Mouse (Mus musculus) limb, embryonic 12.5 days (tissue): ENCODE results near the gene Fggy. TPM values are rescaled to one million over a fixed set of nuclear protein-coding genes. Genes with fewer than 3 reads are reported as not detected.

Experiments used
- ATAC-seq: fragments of 200-750 bp; cut with Nextera tagmentation; 2 replicates; pipeline ENCODE4 v1.8.0; 2017; ENCODE audit warnings: low read depth, moderate TSS enrichment; ENCODE audit not compliant: insufficient number of reproducible peaks, insufficient read depth, low FRiP score, low TSS enrichment
- H3K27ac ChIP-seq: fragments of 300-500 bp; sonication (generic); 2 replicates; pipeline ENCODE4 v1.5.1; 2016; ENCODE audit warnings: mild to moderate bottlenecking, moderate library complexity
- H3K27me3 ChIP-seq: fragments of 300-500 bp; sonication (generic); 2 replicates; pipeline ENCODE4 v1.6.1; 2016; ENCODE audit warnings: mild to moderate bottlenecking, moderate library complexity
- H3K36me3 ChIP-seq: fragments of 300-500 bp; sonication (generic); 2 replicates; pipeline ENCODE4 v1.6.1; 2016; ENCODE audit warnings: mild to moderate bottlenecking, moderate library complexity
- H3K4me1 ChIP-seq: fragments of 300-500 bp; sonication (generic); replicated peaks from 2 replicates; pipeline ENCODE4 v1.6.1; 2016
- H3K4me2 ChIP-seq: fragments of 300-500 bp; sonication (generic); 2 replicates; pipeline ENCODE4 v1.6.1; 2016; ENCODE audit warnings: mild to moderate bottlenecking, moderate library complexity
- H3K4me3 ChIP-seq: fragments of 300-500 bp; sonication (generic); replicated peaks from 2 replicates; pipeline ENCODE4 v1.5.1; 2016; ENCODE audit warnings: mild to moderate bottlenecking
- H3K9ac ChIP-seq: fragments of 300-500 bp; sonication (generic); replicated peaks from 2 replicates; pipeline ENCODE4 v1.6.1; 2016; ENCODE audit warnings: mild to moderate bottlenecking, moderate library complexity
- H3K9me3 ChIP-seq: fragments of 300-500 bp; sonication (generic); 2 replicates; pipeline ENCODE4 v1.6.1; 2016; ENCODE audit warnings: mild to moderate bottlenecking, moderate library complexity
- WGBS: fragments of 180-500 bp; shearing (Covaris S2); methylation state at CpG from one replicate; pipeline ENCODE4 v1.1.7; 2016; 5-methylcytosine and 5-hydroxymethylcytosine counted together
- polyA plus RNA-seq: library from polyadenylated mRNA; unstranded; fragments of >200 nt; fragmentation: Nextera tagmentation; extraction: Ambion mirVana; gene quantifications from 2 replicates; pipeline ENCODE4 v1.2.1, GENCODE M21; 2016

Fggy gene
- polyA plus RNA-seq, 1 experiment from 2014 or later = 11.0 TPM

DNA sequence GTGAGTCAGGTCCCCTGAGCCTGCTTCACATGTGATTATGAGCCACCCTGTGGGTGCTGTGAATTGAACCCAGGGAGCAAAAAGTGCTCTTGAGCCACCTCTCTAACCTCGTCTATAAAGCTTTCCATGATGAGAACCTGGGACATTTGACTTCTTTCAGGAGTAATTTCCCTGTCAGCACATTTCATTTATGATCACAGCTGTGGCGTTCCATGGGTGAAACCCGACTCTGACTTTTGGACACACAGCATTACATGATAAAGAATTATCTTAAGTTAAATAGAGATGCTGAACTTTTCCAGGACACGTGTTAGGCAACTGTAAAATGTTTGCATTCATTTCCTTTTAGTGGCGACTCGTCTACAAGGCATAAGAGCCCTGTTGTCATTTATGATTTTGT, 39.9 kb downstream of the Fggy start:
- no peak overlapping the region for H3K27ac ChIP-seq
- H3K9ac ChIP-seq = no peak overlapping the region
- no peak for ATAC-seq
- H3K4me1 ChIP-seq = peaks cover 6% of the 10 kb centered on the region; the same call in 1 of the 2 replicates
- 51% methylated on average over 6 of the region's 6 CpGs for WGBS
- no peaks in the 10 kb centered on the region for H3K9me3 ChIP-seq
- H3K27me3 ChIP-seq = no peaks in the 10 kb centered on the region; the same call in 1 of the 2 replicates
- H3K4me2 ChIP-seq = no peak overlapping the region
- no peak overlapping the region for H3K4me3 ChIP-seq
- H3K36me3 ChIP-seq = no peaks in the 10 kb centered on the region

DNA sequence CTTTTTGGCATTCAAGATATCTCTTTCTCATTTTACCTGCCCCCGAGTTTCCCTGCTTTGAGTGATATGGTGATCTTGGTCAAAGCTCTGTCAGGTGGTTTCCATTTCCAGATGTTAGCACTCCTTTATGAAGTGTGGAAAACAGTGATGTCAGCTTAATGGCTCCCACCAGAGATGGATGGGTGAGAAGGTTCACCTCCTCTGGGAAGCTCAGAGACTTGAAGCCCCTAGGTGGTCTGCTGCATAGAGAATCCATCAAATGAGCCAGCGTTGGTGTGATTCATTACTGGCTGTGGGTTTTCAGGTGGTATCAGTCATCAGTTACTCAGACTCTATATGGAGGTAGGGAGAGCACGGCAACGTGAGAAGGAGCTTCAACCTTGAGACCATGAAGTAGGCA, 44.5 kb downstream of the Fggy start:
- no peak for ATAC-seq
- H3K4me1 ChIP-seq = peaks cover 7% of the 10 kb centered on the region; the same call in 1 of the 2 replicates
- no peaks in the 10 kb centered on the region for H3K9me3 ChIP-seq
- 25% methylated on average over 4 of the region's 4 CpGs for WGBS
- no peaks in the 10 kb centered on the region; the same call in 1 of the 2 replicates for H3K27me3 ChIP-seq
- no peaks in the 10 kb centered on the region for H3K36me3 ChIP-seq
- H3K9ac ChIP-seq = no peak overlapping the region
- H3K4me2 ChIP-seq = no peak overlapping the region
- no peak overlapping the region for H3K4me3 ChIP-seq
- no peak overlapping the region for H3K27ac ChIP-seq

DNA sequence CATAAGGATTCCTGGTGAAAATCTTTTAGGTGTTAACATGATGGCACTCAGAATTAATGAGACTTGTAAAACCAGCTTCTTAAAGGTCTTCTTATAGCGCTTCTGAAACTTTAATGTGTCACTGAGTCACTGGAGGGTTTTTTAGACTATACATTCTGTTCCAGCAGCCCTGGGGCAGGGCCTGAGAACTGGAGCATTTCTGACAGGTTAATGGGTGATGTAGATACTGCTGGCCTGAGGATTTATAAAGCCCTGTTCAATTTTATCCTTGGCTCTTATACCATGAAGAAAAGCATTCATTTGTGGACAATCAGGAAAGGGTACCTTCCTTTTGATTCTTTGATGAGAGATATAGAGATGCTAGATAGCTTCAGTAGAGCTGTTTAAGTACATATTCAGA, 45.9 kb downstream of the Fggy start:
- ATAC-seq = no peak
- Histone ChIP-seq H3K9ac (no peak overlapping the region), H3K36me3 (no peaks in the 10 kb centered on the region), H3K4me3 (no peak overlapping the region), H3K27me3 (no peaks in the 10 kb centered on the region; the same call in 1 of the 2 replicates), H3K27ac (no peak overlapping the region), H3K4me2 (no peak overlapping the region), H3K9me3 (no peaks in the 10 kb centered on the region), H3K4me1 (peaks cover 7% of the 10 kb centered on the region; the same call in 1 of the 2 replicates)
- 51% methylated on average over 1 of the region's 1 CpGs for WGBS

DNA sequence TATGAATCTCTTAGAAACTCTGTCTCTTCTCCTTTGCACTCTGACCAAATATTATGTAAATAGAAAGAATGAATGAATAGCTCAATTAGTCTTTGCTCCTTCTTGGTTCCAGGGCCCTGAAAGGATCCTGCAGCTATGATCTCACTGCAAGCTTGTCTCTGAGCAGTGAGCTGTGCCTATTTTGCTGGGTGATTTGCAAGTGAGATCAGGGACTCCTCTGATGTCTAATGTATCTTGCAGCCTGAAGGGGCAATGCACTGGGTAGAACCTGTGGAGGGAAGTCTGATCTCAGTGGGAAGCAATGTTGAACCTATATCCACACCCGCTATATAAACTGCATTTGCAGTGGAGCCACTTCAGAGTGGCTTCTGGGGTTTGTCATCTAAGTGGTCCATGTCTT, 53.4 kb downstream of the Fggy start:
- H3K4me1 ChIP-seq = no peaks in the 10 kb centered on the region
- H3K9me3 ChIP-seq = no peaks in the 10 kb centered on the region
- H3K4me3 ChIP-seq = no peak overlapping the region
- H3K36me3 ChIP-seq = no peaks in the 10 kb centered on the region
- H3K9ac ChIP-seq = no peak overlapping the region
- H3K27me3 ChIP-seq = no peaks in the 10 kb centered on the region
- H3K27ac ChIP-seq = no peak overlapping the region
- WGBS = 95% methylated on average over 1 of the region's 1 CpGs
- ATAC-seq = no peak
- no peak overlapping the region for H3K4me2 ChIP-seq

DNA sequence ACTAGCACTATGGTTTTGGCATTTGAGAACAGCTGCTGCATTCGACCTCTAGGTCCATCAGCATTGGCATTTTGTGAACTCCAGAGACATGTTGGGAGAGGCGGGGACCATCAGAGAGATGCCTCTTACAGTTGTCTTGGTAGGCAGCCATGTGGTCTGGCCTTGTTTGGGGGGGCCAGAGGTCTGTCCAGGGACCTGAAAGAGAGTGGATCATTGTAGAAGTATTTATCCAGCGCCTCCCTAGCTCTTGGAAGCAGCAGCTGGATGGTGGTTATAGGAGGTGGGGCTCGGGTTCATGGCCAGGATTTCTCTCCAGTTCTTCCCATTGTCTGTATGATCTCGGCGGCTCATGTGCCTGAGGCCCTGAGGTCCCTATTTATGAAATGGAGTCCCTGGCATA, 54.1 kb downstream of the Fggy start:
- WGBS = 90% methylated on average over 6 of the region's 6 CpGs
- no peak for ATAC-seq
- H3K27ac ChIP-seq = no peak overlapping the region
- no peaks in the 10 kb centered on the region for H3K36me3 ChIP-seq
- no peak overlapping the region for H3K4me2 ChIP-seq
- no peak overlapping the region for H3K9ac ChIP-seq
- no peak overlapping the region for H3K4me3 ChIP-seq
- H3K27me3 ChIP-seq = no peaks in the 10 kb centered on the region
- H3K4me1 ChIP-seq = no peaks in the 10 kb centered on the region
- no peaks in the 10 kb centered on the region for H3K9me3 ChIP-seq

DNA sequence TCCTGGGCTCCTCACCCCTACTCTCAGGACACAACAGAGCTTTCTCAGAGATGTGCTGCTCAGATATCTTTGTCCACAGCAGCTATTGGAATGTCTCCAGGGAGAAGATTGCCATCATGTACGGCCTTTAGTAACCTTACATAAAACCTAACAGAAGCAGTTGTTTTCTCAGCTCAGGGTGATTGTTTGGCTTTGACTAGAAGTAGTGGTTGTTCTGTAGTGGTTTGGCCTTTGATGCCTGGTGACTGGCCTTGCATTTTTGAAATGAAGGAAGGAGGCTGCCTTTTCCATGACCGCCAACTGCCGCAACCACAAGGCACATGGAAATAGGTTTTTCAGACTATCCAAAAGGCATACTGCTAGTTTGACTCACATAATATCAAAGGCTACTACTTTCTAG, 63.7 kb downstream of the Fggy start:
- Histone ChIP-seq H3K4me3 (no peak overlapping the region), H3K36me3 (no peaks in the 10 kb centered on the region), H3K27me3 (no peaks in the 10 kb centered on the region), H3K4me2 (no peak overlapping the region), H3K4me1 (peaks cover 4% of the 10 kb centered on the region; the same call in 1 of the 2 replicates), H3K9ac (no peak overlapping the region), H3K27ac (no peak overlapping the region), H3K9me3 (no peaks in the 10 kb centered on the region)
- no peak for ATAC-seq
- 89% methylated on average over 3 of the region's 3 CpGs for WGBS

DNA sequence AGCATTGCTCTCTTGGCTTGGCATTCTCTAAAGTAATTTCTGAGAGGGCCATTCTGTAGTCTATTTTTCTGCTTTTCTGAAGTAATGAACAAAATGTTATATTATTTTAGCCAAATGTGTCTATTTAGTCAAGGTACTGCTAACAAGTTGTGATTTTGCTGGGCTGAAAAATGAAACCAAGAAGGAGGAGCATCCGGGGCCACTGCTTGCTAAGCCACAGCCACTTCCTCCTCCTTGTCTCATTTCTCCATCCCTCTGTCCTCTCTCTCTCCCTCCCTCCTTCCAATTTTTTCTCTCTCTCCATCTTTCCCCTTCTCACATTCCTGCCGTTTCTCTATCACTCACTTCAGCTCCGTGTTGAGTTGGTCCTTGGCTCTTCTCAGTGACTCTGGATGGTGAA, 67.4 kb downstream of the Fggy start:
- no peaks in the 10 kb centered on the region for H3K36me3 ChIP-seq
- no peak overlapping the region for H3K4me3 ChIP-seq
- no peaks in the 10 kb centered on the region for H3K9me3 ChIP-seq
- no peaks in the 10 kb centered on the region for H3K27me3 ChIP-seq
- no peak overlapping the region for H3K27ac ChIP-seq
- ATAC-seq = no peak
- H3K4me1 ChIP-seq = no peaks in the 10 kb centered on the region
- no peak overlapping the region for H3K4me2 ChIP-seq
- 91% methylated on average over 3 of the region's 3 CpGs for WGBS
- no peak overlapping the region for H3K9ac ChIP-seq

DNA sequence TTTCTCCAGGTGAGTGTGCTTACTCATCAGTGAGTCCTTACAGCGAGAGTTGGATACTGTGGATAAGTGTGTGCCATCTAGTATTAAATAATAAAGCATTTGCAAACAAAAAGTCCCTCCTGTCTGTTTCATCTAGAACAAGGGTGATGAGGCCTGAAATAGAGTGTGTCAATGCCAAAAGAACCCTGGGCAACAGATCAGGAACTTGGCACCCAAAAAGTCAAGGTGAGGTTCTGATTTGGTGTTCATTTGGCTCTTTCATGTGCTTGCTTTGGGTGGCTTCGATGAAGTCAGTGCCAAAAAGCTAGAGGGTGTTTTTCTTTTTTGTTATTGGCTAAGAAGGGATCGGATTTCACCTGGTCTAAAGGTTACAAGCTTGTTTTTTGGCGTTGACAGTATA, 68.3 kb downstream of the Fggy start:
- H3K4me3 ChIP-seq = no peak overlapping the region
- ATAC-seq = no peak
- H3K4me2 ChIP-seq = no peak overlapping the region
- no peaks in the 10 kb centered on the region for H3K27me3 ChIP-seq
- H3K4me1 ChIP-seq = no peaks in the 10 kb centered on the region
- no peak overlapping the region for H3K9ac ChIP-seq
- H3K9me3 ChIP-seq = no peaks in the 10 kb centered on the region
- H3K27ac ChIP-seq = no peak overlapping the region
- H3K36me3 ChIP-seq = no peaks in the 10 kb centered on the region
- 56% methylated on average over 4 of the region's 4 CpGs for WGBS

DNA sequence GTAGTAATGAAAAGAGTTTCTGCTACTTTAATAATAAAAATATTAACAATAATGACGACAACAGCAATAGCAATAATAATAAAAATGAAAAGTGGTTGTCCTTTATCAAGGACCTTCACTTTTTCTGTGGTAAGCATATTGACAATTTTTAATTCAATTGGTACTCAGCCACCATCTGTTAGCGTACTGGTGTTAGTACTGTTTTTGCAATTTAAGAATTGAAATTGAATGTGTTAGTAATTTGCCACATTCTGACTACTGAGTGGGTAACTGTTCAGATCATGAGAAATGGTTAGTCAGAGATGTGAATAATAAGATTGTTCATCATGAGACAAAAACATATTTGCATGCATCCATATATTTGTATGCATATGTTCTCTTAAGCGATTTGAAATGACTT, 68.9 kb downstream of the Fggy start:
- H3K9me3 ChIP-seq = no peaks in the 10 kb centered on the region
- H3K4me1 ChIP-seq = no peaks in the 10 kb centered on the region
- WGBS = 92% methylated on average over 3 of the region's 3 CpGs
- no peak for ATAC-seq
- H3K36me3 ChIP-seq = no peaks in the 10 kb centered on the region
- H3K4me3 ChIP-seq = no peak overlapping the region
- H3K4me2 ChIP-seq = no peak overlapping the region
- H3K27me3 ChIP-seq = no peaks in the 10 kb centered on the region
- H3K9ac ChIP-seq = no peak overlapping the region
- H3K27ac ChIP-seq = no peak overlapping the region

DNA sequence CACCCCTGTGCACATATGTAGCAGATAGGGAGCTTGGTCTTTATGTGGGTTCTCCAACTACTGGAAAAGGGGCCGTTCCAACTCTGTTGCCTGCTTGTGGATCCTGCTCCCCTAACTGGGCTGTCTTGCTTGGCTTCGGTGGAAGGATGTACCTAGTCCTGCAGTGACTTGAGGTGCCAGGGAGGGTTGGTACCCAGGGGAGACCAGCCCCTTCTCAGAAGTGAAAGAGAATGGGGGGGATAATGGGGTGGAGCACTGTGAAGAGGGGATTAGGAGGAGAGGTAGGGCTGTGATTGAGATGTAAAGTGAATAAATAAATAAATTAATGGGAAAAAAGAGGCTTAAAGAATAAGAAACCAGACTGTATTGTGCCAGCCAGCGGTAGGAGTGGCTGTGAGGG, 77.6 kb downstream of the Fggy start:
- Histone ChIP-seq H3K36me3 (no peaks in the 10 kb centered on the region), H3K9me3 (no peaks in the 10 kb centered on the region), H3K27me3 (no peaks in the 10 kb centered on the region), H3K9ac (no peak overlapping the region), H3K27ac (no peak overlapping the region), H3K4me1 (peaks cover 13% of the 10 kb centered on the region), H3K4me2 (no peak overlapping the region), H3K4me3 (no peak overlapping the region)
- ATAC-seq = no peak
- WGBS = 80% methylated on average over 3 of the region's 3 CpGs

DNA sequence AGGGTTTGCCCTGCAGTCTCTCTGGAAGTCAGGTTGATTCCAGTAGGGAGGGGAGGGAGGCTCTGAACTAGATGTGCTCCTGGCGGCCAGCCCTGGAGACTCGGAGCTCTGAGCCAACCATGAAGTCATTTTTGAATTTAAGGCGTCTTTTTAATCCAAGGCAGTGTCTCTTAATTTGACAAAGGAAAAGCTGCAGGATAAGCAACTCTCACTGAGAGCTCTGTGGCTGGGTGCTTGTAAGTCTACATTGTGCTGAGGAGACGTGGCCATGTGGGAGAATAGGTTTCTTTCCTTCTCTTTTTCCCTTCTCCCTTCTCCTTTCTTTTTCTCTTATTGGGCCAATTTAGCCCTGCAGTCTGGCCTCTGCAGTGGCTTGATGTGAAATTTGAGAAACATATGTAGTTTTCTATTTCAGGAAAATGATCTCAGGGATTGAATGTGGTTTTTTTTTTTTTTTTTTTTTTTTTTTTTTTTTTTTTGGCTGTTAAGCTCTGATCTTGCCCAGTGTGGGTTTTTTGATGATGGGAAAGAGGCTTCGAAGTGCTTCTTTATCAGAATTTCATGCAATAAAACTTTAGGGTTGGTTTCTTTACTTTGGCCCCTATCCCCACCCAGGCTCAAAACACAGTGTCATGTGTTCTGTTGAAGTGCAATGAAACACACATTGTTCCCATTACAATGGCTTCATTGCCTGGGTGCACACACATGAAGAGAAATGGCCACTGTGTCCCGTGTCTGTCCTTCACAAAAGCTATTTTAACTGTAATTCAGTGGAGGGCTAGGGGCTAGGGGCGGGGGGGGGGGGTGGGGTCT, 79.8 kb downstream of the Fggy start:
- no peak overlapping the region for H3K9ac ChIP-seq
- peaks cover 13% of the 10 kb centered on the region for H3K4me1 ChIP-seq
- no peak for ATAC-seq
- peak overlapping the region; percentile 66 for H3K27ac ChIP-seq
- no peak overlapping the region for H3K4me2 ChIP-seq
- 38% methylated on average over 7 of the region's 7 CpGs for WGBS
- H3K9me3 ChIP-seq = no peaks in the 10 kb centered on the region
- H3K4me3 ChIP-seq = no peak overlapping the region
- no peaks in the 10 kb centered on the region for H3K36me3 ChIP-seq
- no peaks in the 10 kb centered on the region for H3K27me3 ChIP-seq

DNA sequence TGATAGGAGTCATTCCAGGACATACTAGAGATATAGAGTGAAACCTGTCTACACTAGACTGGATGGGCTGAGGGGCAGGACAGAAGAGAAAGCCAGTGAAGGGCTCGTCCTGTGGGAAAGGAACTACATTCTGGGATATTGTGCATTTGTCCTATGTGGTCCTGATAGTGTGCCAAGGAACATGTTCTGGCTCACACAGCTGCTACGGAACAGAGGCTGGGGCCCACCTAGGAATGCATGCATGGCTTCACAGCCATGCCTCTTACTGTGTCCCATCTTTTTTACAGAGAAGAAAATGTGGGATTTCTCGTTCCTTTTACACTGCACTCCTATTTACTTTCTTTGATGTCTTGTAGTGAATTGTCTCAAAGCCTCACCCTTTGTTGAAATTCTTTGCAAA, 80.8 kb downstream of the Fggy start:
- no peak overlapping the region for H3K9ac ChIP-seq
- no peaks in the 10 kb centered on the region for H3K27me3 ChIP-seq
- 83% methylated on average over 3 of the region's 3 CpGs for WGBS
- H3K4me1 ChIP-seq = peaks cover 13% of the 10 kb centered on the region
- ATAC-seq = no peak
- H3K27ac ChIP-seq = no peak overlapping the region
- H3K4me2 ChIP-seq = no peak overlapping the region
- H3K4me3 ChIP-seq = no peak overlapping the region
- H3K9me3 ChIP-seq = no peaks in the 10 kb centered on the region
- H3K36me3 ChIP-seq = no peaks in the 10 kb centered on the region
